Mouse (Mus musculus): ENCODE results near the gene Hdac7.

Gene Hdac7

DNA sequence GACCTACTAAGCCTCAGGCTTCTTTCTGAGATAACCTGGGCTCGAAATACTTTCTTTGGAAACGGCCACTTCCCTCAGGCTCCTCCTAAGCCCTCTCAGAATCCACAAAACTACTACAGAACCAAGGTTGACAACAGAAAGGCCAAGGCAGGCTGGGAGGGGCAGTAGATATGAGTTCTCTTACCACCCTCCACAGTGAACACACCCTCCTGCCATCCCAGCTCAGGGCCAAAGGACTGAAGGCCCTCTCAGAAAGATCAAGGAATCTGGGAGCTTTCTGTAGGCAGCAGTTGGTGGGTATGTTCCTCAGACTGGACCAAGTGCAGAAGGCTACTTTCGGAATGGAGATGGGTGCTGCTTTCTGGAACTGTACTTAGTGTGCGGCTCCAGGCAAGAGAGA, 29.0 kb downstream of the Hdac7 start:
- no peak for DNase-seq (ENCODE audit: low read depth)

DNA sequence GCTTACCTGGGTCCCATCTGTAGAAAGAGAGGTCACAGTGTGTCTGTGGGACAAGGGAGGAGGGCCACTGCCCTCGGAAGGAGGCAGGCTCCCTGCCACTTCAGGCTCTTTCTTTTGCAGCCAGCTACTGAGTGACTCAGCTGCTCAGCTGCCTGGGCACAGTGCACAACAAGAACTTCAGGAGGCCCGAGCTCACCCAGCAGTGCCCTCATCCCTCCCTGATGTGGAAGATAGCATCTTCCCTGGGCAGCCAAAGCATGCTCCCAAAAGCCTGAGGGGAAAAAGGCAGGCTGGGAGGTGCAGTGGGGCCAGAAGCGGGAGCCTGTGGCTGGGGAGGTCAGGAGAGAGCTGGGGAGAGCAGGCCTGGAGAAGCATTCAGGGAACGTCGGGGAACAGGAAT, 29.6 kb downstream of the Hdac7 start:
- no peak for DNase-seq (ENCODE audit: low read depth)

DNA sequence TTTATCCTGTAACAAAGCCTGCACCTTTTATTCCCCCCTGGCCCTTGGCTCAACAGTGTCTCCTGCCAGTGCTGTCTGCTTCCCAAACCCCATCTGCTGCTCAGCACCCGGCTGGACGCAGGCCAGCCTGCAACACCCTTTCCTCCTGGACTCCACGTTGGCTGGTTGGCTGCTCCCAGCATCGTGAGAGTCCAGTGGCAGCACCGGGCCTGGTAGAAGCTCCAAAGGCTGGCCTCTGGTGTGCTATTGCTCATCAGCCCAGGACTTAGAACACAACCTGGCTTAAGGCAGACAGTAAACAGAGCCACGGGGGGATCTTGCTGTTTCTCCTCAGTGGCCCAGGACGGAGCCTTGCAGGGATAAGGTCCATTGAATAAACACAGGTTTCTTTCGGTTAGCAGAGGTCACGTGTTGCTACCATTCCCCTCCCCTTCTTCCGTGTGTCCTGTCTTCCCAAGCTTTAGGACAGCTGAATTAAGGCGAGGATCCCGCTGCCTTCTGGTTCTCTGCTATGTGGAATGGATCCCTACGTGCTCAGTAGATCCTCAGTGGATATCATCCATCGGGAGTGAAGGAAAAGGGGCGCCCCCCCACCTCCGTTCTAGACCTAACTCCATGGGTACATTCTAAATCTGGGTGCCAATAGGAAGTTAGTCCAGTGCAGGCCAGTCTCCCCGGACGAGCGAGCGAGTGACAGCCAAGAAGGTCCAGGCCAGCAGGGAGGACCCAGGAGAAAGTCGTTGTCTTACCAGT, 30.7 kb downstream of the Hdac7 start:
- DNase-seq (ENCODE audit: low read depth), result no peak

DNA sequence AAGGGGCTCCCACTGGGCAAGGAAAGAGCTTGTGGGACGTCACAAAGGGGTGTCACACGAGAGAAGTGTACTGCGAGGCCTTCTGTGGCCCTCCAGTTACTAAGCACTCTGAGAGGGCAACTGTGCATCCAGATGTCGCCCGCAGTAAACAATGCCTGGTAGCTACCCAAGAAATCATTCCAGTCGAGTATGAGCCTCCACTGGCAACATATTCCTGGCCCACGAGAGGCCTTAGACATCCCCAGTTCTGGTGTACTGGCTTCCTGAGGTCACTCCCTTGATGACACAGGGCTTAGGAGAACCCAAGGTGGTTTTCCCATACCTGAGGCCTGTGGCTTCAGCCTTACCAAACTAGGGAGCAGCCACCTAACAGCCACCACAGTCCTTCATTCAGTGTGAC, 31.4 kb downstream of the Hdac7 start:
- no peak for DNase-seq (ENCODE audit: low read depth)

DNA sequence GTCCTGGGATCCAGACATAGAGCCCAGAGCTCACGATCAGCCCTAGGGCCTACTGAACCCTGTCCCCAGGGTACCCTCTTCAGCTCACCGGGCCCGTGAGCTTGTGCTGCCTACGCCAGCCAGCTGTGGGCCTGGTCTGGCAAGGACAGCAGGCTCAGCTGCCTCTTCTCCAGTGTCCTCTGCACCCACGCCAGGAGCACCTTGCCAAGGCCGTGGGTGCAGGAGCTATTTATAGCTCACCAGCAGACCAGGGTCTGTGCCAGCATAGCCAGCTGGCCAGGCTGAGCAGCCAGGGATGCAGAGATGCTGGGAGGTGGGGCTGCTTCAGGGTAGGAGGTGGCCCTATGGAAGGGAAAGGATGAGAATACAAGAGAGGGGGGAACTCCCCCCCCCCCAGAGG, 32.2 kb downstream of the Hdac7 start:
- DNase-seq (ENCODE audit: low read depth), result no peak

DNA sequence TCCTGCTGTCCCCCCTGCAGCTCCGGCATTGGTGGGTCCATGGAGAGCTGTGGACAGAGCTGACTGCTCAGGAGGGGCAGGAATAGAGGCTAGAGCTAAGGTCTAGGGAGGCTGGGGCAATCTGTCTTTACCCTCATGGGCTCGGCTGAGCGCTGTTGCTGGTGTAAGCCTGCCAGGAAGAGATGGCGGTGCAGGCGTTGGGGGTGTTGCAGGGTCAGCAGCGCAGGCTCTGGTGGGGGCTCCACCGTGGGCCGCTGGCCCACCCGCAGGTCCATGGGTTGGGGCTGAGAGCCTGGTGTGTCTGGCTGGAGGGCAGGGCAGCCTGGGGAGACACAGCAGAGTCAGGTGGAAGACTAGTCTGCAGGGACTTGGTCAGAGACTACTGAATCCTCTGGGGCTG, 33.0 kb downstream of the Hdac7 start:
- no peak for DNase-seq (ENCODE audit: low read depth)

DNA sequence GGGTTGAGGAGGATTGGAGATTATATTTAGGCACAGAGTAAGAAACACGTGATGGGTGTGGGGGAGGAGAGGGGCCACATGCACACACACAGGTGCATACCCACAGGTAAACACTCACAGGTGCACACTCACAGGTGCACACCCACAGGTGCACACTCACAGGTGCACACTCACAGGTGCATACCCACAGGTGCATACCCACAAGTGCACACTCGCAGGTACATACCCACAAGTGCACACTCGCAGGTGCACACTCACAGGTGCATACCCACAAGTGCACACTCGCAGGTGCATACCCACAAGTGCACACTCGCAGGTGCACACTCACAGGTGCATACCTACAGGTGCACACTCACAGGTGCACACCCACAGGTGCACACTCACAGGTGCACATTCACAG, 33.9 kb downstream of the Hdac7 start:
- no peak for DNase-seq (ENCODE audit: low read depth)

DNA sequence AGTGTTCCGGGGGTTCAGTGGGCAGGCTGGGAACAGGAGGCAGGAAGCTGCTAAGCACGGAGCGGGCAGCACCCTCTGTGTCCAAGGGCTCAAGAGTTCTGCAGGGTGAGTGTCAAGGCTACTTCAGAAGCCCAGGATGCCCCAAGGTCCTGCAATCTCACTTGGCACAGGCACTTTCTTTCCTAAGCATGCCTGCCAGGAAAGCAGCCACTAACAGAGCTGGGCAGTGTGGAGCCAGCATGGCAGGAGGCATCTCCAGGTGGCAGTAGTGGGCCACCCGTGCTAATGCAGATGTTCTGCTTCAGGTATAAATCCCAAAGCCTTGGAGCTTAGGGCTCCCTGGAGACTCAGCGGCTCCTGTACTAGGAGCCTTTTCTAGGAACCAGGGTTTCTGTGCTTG, 34.4 kb downstream of the Hdac7 start:
- DNase-seq (ENCODE audit: low read depth), result no peak

DNA sequence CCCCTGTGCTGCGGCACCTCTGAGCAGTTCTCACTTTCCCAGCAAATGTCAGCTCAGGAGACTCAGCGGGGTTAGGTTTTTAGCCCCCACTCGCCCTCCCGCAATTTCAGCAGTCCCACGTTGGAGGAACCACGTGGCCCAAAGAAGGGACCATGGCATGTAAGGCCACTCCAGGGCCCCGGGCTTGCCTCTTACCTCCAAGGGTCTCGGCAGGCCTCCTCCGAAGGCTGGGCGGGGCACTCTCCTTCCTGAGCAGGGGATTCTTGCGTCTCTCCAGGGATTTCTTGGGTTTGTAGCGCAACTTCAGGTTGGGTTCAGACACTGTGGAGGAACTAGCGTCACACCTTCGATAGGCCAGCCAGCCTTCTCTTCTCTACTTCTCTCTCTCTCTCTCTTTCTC, 35.1 kb downstream of the Hdac7 start:
- no peak for DNase-seq (ENCODE audit: low read depth)

DNA sequence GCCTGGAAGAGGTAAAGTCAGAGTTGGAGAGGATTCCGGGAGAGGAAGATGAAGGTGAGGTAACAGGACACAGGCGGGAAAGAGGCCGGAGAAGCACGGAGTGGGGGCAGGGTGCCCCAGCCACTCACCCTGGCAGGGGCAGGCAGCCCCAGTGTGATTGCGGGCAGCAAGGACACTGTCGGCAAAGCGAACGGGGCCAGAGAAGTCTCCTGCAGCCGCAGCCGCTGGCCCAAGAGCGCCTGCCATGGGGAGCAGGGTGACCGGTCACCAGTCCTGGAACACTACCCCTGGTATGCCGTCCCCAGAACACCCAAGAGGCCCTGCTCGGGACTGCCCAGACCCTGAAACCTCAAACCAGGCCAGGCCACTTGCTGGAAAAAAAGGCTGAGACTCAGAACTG, 35.8 kb downstream of the Hdac7 start:
- no peak for DNase-seq (ENCODE audit: low read depth)

DNA sequence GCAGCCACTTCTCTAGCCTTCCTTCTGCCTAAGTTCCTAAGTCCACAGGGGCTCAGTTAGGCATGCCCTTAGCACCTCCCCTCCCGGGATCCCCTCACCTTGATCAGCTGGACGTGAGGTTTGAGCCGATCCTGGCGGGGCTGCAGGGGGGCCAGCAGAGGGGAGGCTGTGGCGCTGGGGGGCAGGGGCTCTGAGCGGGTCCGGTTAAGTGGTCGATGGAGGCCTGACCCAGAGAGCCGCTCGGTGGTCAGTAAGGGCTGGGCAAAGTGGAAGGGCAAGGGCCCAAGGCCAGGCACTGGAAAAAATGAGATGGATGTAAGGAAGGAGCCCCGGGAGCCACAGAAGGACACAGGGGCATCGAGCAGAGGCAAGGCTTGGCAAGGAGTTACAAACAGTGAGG, 36.4 kb downstream of the Hdac7 start:
- DNase-seq (ENCODE audit: low read depth), result no peak

DNA sequence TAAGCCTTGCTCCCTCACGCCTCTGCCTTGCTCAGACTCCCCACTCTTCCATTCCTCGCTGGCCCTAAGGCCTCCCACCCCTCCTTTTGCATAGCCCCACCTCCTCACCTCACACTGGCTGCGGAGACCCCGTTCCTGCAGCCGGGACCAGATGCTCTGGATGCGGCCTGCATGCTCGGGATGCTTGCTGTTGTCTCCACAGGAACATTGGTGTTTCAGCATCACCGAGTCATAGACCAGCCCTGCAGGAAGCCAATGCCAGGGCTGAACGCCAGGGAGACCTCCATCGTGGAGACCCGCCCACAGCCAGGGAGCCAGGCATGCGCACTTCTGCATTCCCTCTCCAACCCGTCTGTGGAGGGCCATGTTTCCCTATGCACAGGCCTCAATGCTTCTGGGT, 41.7 kb downstream of the Hdac7 start:
- no peak for DNase-seq (ENCODE audit: low read depth)

DNA sequence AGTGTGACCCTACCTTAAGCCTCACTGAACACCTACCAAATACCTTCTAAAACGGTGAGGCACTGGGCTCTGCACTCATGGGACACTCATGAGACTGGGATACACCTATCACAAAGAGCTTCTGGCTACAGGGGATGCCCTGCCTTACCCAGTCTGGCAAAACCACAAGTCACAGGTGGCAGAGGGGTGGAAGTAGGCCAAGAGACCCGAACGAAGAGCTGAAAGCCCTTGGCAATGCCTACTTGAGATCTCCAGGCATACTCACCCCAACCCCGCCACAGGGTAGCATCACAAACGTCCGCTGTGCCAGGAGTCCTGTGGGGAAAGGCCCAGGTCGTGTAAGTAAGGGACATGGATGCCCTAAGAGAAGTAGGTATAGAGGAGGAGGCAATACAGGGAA, 42.5 kb downstream of the Hdac7 start:
- no peak for DNase-seq (ENCODE audit: low read depth)

DNA sequence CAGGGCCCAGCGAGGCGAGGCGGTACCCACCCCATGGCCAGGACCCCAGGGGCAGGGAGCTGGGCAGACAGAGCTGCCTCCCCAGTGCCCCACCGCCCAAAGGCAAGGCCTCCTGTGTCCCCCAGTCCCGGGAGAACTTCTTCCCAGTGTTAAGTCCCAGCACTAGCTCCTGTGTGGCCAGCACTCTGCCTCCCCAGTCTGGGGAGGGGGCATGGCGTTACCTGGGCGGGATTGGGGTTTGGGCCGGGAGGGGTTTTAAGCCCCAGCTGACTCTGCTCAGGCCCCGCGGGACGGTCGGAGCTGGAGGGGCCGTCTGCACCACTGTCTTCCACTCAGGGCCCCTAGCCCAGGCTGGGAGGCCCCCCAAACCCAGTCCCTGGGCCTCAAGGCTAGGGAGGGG, 43.4 kb downstream of the Hdac7 start:
- no peak for DNase-seq (ENCODE audit: low read depth)

DNA sequence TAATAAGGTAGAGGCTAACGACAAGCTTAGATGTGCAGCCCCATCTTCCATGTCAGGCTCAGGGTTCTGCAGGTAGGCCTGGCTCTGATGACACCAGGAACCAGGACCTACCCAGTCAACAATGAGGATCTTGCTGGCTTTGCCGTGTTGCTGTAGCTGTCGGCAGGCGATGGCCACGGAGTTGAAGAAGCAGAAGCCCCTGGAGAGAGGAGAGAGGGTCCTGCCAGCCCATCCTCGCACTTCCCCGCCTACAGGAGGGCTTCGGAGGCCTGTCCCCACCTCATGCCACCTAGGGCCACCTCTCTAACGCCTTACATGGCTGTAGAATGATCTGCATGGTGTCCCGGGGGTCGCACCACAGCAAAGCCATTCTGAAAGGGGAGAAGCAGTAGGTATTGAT, 44.9 kb downstream of the Hdac7 start:
- DNase-seq (ENCODE audit: low read depth), result no peak

DNA sequence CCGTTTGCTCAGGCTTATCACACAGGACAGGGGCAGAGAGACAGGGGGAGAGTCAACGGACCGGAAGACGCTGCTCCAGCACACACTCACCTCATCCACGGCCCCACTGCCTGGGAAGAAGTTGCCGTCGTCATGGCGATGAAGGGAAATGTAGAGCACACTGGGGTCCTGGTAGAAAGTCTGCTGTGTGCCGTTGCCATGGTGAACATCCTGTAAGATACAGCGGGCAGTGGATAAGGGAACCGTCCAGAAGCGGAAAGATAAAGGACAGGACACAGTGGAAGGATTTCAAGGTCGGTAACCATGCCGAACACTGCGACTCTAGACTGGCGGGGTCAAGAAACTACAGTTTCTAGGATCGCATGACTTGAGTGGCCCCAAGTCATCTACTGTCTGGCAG, 46.2 kb downstream of the Hdac7 start:
- DNase-seq (ENCODE audit: low read depth), result no peak

DNA sequence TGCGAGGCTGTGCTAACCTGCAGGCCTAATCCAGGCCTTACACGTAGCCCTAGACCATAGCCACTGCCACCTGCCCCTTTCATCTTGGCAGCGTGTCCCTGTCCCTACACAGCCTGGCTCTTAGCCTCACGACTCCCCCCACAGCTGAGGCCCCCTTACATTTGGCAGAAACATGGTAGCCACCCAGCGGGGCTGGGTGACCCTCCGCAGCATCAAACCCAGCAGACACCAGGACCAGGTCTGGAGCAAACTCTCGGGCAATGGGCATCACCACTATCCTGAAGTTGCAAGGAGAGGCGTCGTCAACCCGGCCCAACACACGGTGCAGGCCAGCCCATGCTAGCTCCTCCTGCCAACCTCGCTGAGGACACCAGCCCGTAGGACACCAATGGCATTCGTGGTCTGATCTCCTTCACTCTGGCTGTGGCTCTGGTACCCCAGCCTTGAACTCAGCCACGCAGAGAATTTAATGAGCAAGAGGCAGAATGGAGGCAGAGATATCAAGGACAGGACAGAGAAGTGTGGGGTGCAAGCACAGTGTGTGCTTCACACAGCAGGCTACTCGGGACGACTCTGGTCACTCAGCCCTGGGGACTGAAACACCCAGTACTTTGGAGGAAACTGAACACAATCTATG, 47.5 kb downstream of the Hdac7 start:
- no peak for DNase-seq (ENCODE audit: low read depth)

DNA sequence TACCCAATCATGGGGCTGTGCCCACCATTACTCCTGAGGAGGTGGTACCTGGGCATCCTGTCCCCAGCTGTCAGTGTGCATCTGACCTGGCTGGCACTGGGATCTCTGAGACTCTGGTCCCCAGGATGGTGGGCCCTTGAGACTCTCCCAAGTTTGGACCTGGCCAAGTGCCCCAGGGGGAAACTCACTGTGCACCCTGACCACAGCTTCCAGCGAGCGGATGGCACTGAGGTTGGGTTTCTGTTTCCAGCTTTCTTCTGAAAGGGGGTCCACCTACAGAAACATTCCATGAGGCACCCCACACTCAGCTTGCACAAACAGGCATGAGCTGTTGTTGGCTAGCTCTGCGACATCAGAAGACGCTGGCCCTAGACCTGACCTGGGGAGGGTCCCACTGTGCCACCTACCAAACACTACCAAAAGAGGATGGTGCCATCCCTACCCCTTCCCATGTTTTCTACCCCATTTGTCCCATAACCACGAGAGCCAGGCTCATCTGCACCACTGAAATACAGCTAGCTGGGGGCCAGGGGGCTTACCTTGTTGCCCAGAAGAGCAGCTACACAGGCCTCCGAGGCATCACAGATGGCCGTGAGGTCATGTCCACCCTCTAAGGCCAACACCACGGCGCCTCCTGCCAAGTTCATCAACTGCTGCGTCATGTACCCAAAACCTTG, 48.6 kb downstream of the Hdac7 start:
- no peak for DNase-seq (ENCODE audit: low read depth)

DNA sequence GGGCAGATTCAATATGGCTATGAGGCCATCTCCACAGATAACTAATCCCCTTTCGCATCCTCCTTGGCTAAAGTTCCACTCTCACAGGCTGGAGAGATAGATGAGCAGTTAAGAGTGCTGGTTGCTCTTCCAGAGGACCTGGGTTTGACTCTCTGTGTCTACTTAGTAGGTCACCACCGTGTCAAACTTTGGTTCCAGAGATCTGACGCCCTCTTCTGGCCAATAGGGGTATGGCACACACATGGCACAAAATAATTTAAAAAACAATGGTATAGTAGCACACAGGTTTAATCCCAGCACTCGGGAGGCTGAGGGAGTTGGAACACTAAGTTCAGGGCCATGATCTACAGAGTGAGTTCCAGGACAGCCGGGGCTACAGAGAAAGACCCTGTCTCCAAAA, 50.0 kb downstream of the Hdac7 start:
- no peak for DNase-seq (ENCODE audit: low read depth)

DNA sequence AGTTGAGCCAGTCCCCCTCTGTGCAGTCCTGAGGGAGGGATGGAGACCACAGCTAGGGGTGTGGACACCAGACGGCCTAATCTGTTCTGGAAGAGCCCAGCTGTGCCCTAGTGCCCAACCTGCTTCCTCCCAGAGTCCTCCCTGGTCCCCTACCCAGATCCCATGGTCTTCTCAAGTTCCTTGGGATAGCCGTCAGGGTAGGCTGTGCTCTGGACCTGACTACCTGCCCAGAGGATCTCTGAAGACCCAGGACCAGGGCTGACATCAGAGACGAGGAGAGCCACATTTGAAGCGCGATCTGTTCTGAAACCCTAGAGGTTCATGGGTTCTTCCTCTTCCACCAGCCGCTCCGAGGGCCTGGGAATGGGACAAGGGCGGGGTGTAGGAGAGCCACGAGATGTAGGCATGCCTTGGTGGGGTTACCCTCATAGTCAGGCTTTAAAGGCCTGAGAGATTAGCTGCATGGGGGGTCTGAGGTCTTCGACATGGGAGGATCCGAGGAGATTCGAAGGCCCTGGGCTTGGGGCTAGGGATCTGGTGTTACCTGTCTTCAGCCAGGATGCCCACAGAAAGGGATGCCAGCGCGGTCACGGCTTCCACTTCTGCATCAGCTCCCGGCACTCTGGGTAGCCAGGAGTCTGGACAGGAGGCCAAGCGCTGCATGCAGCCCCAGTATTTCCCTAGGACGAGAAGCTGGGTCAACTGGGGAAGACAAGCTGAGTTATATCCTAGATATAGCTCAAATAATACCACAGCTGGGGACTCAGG, 50.7 kb downstream of the Hdac7 start:
- DNase-seq (ENCODE audit: low read depth), result no peak

DNA sequence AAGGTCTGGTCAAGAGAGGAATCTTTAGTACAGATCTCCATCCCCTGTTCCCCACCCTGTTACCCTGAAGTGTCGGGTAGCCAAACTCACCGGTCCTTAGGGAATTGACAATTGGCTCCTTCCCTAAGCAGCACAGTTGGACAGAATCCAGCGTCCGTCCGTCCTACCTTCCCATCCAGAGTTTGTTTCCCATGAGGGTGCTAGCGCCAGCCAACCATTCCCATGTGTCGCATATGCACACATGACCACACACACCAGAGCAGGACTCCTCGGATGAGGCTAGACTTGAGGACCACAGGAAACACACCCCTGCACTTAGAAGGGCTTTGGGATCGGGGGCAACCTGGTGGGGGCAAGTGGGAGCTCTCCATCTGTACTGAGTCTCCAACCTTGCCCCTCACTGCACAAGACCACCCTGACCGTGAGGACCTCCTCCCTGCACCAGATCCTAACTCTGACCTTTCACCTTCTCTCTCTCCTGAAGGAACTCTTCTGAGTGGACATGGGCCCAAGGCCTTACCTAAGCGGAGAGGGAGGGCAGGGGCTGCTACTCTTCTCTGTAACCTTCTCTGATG, 53.1 kb downstream of the Hdac7 start:
- no peak for DNase-seq (ENCODE audit: low read depth)

DNA sequence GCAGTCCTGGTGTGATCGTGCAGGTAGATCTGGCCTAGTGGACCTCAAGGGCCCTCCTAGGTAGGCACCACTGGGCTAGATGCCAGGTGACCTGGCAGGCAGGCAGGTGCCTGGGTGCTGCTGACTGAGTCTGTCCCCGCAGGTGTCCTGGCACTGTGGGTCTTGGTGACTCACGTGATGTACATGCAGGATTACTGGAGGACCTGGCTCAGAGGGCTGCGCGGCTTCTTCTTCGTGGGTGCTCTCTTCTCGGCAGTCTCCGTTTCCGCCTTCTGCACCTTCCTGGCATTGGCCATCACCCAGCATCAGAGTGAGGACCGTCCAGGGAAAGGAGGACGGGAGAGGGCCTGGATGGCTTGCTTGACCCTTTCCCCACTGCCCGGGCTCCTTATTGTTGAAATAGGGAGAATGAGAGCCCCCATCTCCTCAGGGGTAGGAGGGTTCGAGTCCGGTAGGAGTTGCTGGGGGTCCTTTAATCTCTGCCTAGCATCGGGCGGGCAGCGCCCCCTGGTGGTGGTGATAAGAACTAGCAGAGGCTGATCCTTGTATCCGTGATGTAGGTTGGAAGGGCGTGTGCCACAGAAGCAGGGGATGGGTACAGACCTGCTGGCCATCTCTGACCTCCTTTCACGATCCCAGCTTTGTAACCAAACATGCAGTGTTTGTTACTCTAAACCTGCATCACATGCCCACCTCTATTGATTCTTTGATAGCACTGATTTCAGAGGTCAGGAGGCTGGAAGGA, 54.4 kb downstream of the Hdac7 start:
- peak; percentile 82 for DNase-seq (ENCODE audit: low read depth)
